Mouse (Mus musculus) small intestine, adult 2 months (tissue): ENCODE results near the gene Pink1. TPM values are rescaled to one million over a fixed set of nuclear protein-coding genes. Genes with fewer than 3 reads are reported as not detected.
A peak's percentile ranks its signal among the peaks of the same experiment; 100 is the strongest.

ENCODE experiments used
- H3K27ac ChIP-seq: fragments of 200-500 bp; 2 replicates; pipeline ENCODE4 v1.5.1; 2012; ENCODE audit warnings: low read depth, low read length, control low read depth, inconsistent platforms; ENCODE audit not compliant: insufficient read depth
- H3K27me3 ChIP-seq: fragments of 200-500 bp; 2 replicates; pipeline ENCODE4 v1.6.1; 2012; ENCODE audit warnings: mild to moderate bottlenecking, moderate library complexity, low read length, inconsistent platforms; ENCODE audit not compliant: control insufficient read depth, insufficient read depth
- H3K36me3 ChIP-seq: fragments of 200-500 bp; 2 replicates; pipeline ENCODE4 v1.6.1; 2012; ENCODE audit warnings: mild to moderate bottlenecking, low read length, control low read depth, inconsistent platforms; ENCODE audit not compliant: control insufficient read depth, insufficient read depth
- H3K4me1 ChIP-seq: fragments of 200-500 bp; 2 replicates; pipeline ENCODE4 v1.6.1; 2012; ENCODE audit warnings: low read length, inconsistent platforms, mixed read lengths; ENCODE audit not compliant: control insufficient read depth, insufficient read depth, insufficient read length
- H3K4me3 ChIP-seq: fragments of 200-500 bp; 2 replicates; pipeline ENCODE4 v1.5.1; 2012; ENCODE audit warnings: low read depth, mild to moderate bottlenecking, control low read depth, inconsistent platforms, low read length, moderate library complexity
- CTCF ChIP-seq: fragments of 200-500 bp; IDR thresholded peaks from 2 replicates; pipeline ENCODE4 v1.5.1; 2012; ENCODE audit warnings: low read depth, mild to moderate bottlenecking, control low read depth, inconsistent platforms, low read length, moderate library complexity, mixed read lengths; ENCODE audit not compliant: insufficient replicate concordance, insufficient read length; ENCODE audit errors: extremely low read depth
- POLR2A ChIP-seq: fragments of 200-500 bp; IDR thresholded peaks from 2 replicates; pipeline ENCODE4 v1.6.1; 2012; ENCODE audit warnings: low read depth, mild to moderate bottlenecking, control low read depth, inconsistent platforms, low read length, moderate library complexity
- WGBS: fragments of 180-500 bp; shearing (Covaris S2); methylation state at CpG from one replicate; pipeline ENCODE4 v1.1.7; 2018; 5-methylcytosine and 5-hydroxymethylcytosine counted together
- polyA plus RNA-seq: library from polyadenylated mRNA; depleted of rRNA; stranded (reverse); fragments of >200 nt; gene quantifications from 2 replicates; pipeline ENCODE4 v1.2.3, GENCODE M21; 2012

Gene Pink1
- polyA plus RNA-seq, 1 experiment: 134 TPM

DNA sequence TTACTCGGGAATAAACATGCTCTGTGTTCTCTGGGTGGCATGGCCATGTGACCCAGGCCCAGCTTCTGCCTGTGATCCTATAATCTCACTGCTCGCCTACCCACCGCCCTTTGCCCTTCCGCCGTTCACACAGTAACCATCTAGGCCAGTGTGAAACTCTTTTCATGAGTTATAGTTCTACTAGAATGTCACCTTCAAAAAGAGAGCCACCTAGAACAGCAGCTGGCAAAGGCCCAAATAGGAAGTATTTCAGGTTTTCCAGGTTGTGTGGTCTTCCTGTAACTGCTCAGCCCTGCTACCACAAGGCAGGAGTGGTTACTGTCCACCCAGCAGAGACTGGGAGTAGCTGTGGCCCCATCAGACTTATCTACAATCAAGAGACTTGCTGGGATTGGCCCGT lies 16.7 kb upstream of the Pink1 start:
- WGBS: 30% methylated on average over 6 of the region's 6 CpGs
- no peak overlapping the region for H3K4me3 ChIP-seq
- peaks cover 29% of the 10 kb centered on the region for H3K36me3 ChIP-seq
- H3K27me3 ChIP-seq: no peaks in the 10 kb centered on the region
- H3K4me1 ChIP-seq: peaks cover 28% of the 10 kb centered on the region
- no peak for TF ChIP-seq POLR2A
- no peak for TF ChIP-seq CTCF
- peak overlapping the region; percentile 93 for H3K27ac ChIP-seq

- 71% methylated on average over 7 of the region's 7 CpGs for WGBS
- peak overlapping the region; percentile 93; the same call in 1 of the 2 replicates for H3K27ac ChIP-seq
- peaks cover 22% of the 10 kb centered on the region for H3K36me3 ChIP-seq
- H3K27me3 ChIP-seq: no peaks in the 10 kb centered on the region
- H3K4me1 ChIP-seq: peaks cover 28% of the 10 kb centered on the region
- TF ChIP-seq POLR2A (no peak), CTCF (no peak)
- H3K4me3 ChIP-seq: no peak overlapping the region
Observed at GRCm38 (mm10) chr4:138342048-138342447, 15.9 kb upstream of the Pink1 start.

GRCm38 (mm10) chr4:138341393-138341792 lies 15.3 kb upstream of the Pink1 start:
- no peak overlapping the region for H3K27ac ChIP-seq
- no peak overlapping the region for H3K4me3 ChIP-seq
- no peaks in the 10 kb centered on the region for H3K27me3 ChIP-seq
- H3K36me3 ChIP-seq: peaks cover 19% of the 10 kb centered on the region
- no peak for TF ChIP-seq CTCF
- TF ChIP-seq POLR2A: no peak
- H3K4me1 ChIP-seq: peaks cover 28% of the 10 kb centered on the region
- 86% methylated on average over 8 of the region's 8 CpGs for WGBS

DNA sequence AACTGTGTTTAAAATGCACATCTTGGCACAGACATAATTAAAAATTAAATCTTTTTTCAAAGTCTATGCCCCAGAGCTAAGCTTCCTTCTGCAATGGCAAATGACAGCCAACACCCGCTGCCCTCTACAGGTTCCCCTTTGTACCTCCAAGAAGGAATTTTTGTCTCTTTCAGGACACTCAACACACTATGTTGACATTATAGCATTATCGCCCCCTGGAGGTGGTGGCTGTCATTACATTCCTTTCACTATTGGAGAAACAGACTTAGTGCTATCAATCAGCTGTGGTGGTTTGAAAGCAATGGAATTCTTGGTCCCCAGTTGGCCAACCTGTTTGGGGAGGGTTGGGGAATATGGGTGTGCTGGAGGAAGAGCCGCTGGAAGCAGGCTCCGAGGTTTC lies 13.9 kb upstream of the Pink1 start:
- Histone ChIP-seq H3K4me1 (peaks cover 22% of the 10 kb centered on the region; the same call in 1 of the 2 replicates), H3K4me3 (no peak overlapping the region), H3K27ac (no peak overlapping the region), H3K27me3 (no peaks in the 10 kb centered on the region), H3K36me3 (peaks cover 15% of the 10 kb centered on the region)
- WGBS: 39% methylated on average over 4 of the region's 4 CpGs
- TF ChIP-seq POLR2A (no peak), CTCF (peak; percentile 52; the same call in 1 of the 2 replicates)

DNA sequence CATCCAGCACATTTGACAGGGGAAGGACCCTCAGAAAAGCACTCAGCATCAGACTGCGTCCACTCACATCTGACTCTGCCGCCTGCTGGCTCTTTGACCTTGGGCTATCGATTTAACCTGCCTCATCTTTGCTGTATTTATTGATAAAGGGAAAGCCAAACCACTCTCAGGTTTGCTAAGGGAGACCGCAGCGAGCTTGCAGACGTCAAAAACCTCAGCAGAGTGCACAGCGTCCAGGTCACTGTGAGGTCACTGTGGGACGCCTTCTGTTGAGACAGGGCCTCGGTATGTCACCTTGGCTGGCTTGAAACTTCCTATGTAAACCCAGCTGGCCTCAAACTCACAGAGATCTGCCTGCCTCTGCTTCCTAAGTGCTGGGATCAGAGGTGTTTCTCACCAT lies 11.2 kb upstream of the Pink1 start:
- no peak overlapping the region for H3K27ac ChIP-seq

DNA sequence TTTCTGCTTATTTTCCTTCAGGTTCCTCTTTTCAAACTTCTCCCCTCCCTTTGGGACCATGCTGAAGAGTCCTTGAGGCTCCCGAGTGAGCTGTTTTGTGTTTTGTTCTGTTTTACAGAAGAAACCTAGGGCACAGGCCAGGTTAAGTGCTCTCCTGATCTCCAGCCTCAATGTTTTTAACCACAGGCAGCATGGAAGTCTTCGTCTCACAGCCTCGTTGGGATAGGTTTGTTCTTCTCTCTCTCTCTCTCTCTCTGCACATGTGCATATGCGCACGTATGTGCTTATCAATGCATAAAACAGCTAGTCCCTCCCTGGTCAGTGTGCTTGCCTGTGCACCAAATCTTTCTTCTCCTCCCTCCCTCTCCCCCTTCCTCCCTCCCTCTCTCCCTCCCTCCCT lies 10.8 kb upstream of the Pink1 start:
- no peaks in the 10 kb centered on the region for H3K27me3 ChIP-seq
- no peak overlapping the region for H3K4me3 ChIP-seq
- 73% methylated on average over 5 of the region's 5 CpGs for WGBS
- peaks cover 13% of the 10 kb centered on the region for H3K36me3 ChIP-seq
- TF ChIP-seq CTCF: no peak
- H3K4me1 ChIP-seq: peaks cover 12% of the 10 kb centered on the region
- no peak overlapping the region for H3K27ac ChIP-seq

More for the DNA sequence above, 11.2 kb upstream of the Pink1 start:
- 76% methylated on average over 9 of the region's 9 CpGs for WGBS
- Histone ChIP-seq H3K36me3 (peaks cover 13% of the 10 kb centered on the region), H3K4me3 (no peak overlapping the region), H3K27me3 (no peaks in the 10 kb centered on the region), H3K4me1 (peaks cover 13% of the 10 kb centered on the region)
- TF ChIP-seq POLR2A: no peak
- TF ChIP-seq CTCF: no peak

GRCm38 (mm10) chr4:138335648-138336047 lies 9.5 kb upstream of the Pink1 start:
- no peak for TF ChIP-seq POLR2A
- peak; percentile 12; the same call in 1 of the 2 replicates for TF ChIP-seq CTCF
- H3K4me3 ChIP-seq: no peak overlapping the region
- peaks cover 7% of the 10 kb centered on the region for H3K36me3 ChIP-seq
- 87% methylated on average over 6 of the region's 6 CpGs for WGBS
- H3K27ac ChIP-seq: no peak overlapping the region
- peaks cover 12% of the 10 kb centered on the region for H3K4me1 ChIP-seq
- no peaks in the 10 kb centered on the region for H3K27me3 ChIP-seq

DNA sequence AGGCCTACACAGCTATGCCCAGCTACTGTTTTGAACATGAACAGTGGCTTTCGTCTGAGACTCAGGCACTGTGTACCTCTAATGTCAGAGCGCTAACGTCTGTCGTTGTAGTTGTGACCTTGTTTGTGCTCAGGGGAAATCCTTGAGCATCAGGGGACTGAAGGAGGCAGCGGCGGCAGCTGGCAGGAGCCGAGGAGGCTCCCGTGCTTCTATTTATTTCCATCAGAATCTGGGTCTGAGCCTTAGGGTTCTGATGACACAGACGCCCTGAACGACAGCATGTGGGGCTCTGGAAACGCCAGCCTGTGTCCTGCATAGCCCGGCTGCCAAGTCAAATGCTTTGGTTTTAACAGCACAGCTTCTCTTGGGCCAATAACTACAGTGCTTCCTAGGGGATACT lies 8.9 kb upstream of the Pink1 start:
- TF ChIP-seq CTCF (no peak), POLR2A (no peak)
- Histone ChIP-seq H3K27me3 (no peaks in the 10 kb centered on the region), H3K4me1 (peaks cover 12% of the 10 kb centered on the region), H3K4me3 (no peak overlapping the region), H3K27ac (no peak overlapping the region), H3K36me3 (peaks cover 4% of the 10 kb centered on the region)
- 86% methylated on average over 12 of the region's 12 CpGs for WGBS
